Mouse (Mus musculus): ENCODE measurements around the gene Fam69a. TPM values are rescaled to one million over a fixed set of nuclear protein-coding genes. Genes with fewer than 3 reads are reported as not detected.

Fam69a gene
- total and polyA plus RNA-seq, 2 experiments from 2014 or later, result 5.7 to 18.6 TPM

DNA sequence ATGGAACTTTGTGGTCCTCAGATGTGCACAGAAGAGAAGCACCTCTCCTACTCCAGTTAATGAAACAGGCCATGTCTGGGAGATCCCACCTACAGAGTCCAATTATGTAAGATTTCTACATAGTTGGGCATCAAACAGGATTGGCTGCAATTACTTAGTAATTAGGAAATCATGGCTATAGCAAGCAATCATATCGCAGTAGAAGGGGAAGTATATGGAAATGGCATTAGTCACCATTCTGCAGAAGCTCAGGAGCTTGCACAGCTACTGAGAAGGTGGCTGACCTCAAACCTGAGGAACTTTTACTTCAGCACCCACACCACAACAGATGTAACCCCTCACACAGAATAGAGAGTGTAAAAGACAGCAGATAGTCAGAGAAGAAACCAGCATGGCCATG, 64.0 kb downstream of the Fam69a start:
- no peak for TF ChIP-seq CTCF (IDR thresholded peaks at IDR 0.05; ENCODE audit: low read depth)
- no peak for TF ChIP-seq EP300 (IDR thresholded peaks at IDR 0.05; ENCODE audit: low read depth)
- Histone ChIP-seq H3K27ac (ENCODE audit: low read depth) (no peak overlapping the region), H3K4me2 (ENCODE audit: low read depth, low read length) (no peak overlapping the region), H3K9ac (replicated peaks; ENCODE audit: low read depth, low read length) (no peak overlapping the region), H3K27me3 (ENCODE audit: control insufficient read depth, insufficient read depth, low read length) (no peaks in the 10 kb centered on the region), H3K4me3 (ENCODE audit: low read depth, low read length) (no peak overlapping the region), H3K4me1 (ENCODE audit: control insufficient read depth, insufficient read depth) (no peaks in the 10 kb centered on the region), H3K36me3 (replicated peaks; ENCODE audit: control insufficient read depth, insufficient read depth, low read length) (no peaks in the 10 kb centered on the region), H3K9me3 (replicated peaks; ENCODE audit: control insufficient read depth, low read length) (no peaks in the 10 kb centered on the region)
- ATAC-seq (ENCODE audit: insufficient read depth, low read depth) (no peak), DNase-seq (ENCODE audit: low spot score) (no peak)
- WGBS, result 87% methylated on average over 1 of the region's 1 CpGs

GRCm38 (mm10) chr5:107921400-107922252, 65.3 kb downstream of the Fam69a start:
- Histone ChIP-seq H3K27ac (ENCODE audit: low read depth) (no peak overlapping the region), H3K4me1 (ENCODE audit: control insufficient read depth, insufficient read depth) (no peaks in the 10 kb centered on the region), H3K27me3 (ENCODE audit: control insufficient read depth, insufficient read depth, low read length) (no peaks in the 10 kb centered on the region), H3K4me3 (ENCODE audit: low read depth, low read length) (no peak overlapping the region), H3K36me3 (replicated peaks; ENCODE audit: control insufficient read depth, insufficient read depth, low read length) (no peaks in the 10 kb centered on the region), H3K9me3 (replicated peaks; ENCODE audit: control insufficient read depth, low read length) (no peaks in the 10 kb centered on the region), H3K9ac (replicated peaks; ENCODE audit: low read depth, low read length) (no peak overlapping the region), H3K4me2 (ENCODE audit: low read depth, low read length) (no peak overlapping the region)
- TF ChIP-seq EP300 (IDR thresholded peaks at IDR 0.05; ENCODE audit: low read depth), result no peak
- TF ChIP-seq CTCF (IDR thresholded peaks at IDR 0.05; ENCODE audit: low read depth), result peak; percentile 98
- ATAC-seq (ENCODE audit: insufficient read depth, low read depth), result peak; percentile 49; the same call in 1 of the 2 replicates
- WGBS, result 69% methylated on average over 2 of the region's 2 CpGs
- DNase-seq (ENCODE audit: low spot score), result peak; percentile 82

GRCm38 (mm10) chr5:107915280-107915679, 71.6 kb downstream of the Fam69a start:
- Histone ChIP-seq H3K4me1 (ENCODE audit: control insufficient read depth, insufficient read depth) (no peaks in the 10 kb centered on the region), H3K4me2 (ENCODE audit: low read depth, low read length) (no peak overlapping the region), H3K27ac (ENCODE audit: low read depth) (no peak overlapping the region), H3K36me3 (replicated peaks; ENCODE audit: control insufficient read depth, insufficient read depth, low read length) (no peaks in the 10 kb centered on the region), H3K27me3 (ENCODE audit: control insufficient read depth, insufficient read depth, low read length) (no peaks in the 10 kb centered on the region), H3K9me3 (replicated peaks; ENCODE audit: control insufficient read depth, low read length) (no peaks in the 10 kb centered on the region), H3K9ac (replicated peaks; ENCODE audit: low read depth, low read length) (no peak overlapping the region), H3K4me3 (ENCODE audit: low read depth, low read length) (no peak overlapping the region)
- no peak for TF ChIP-seq EP300 (IDR thresholded peaks at IDR 0.05; ENCODE audit: low read depth)
- TF ChIP-seq CTCF (IDR thresholded peaks at IDR 0.05; ENCODE audit: low read depth), result no peak
- no peak for ATAC-seq (ENCODE audit: insufficient read depth, low read depth)
- WGBS, result 51% methylated on average over 4 of the region's 4 CpGs
- DNase-seq (ENCODE audit: low spot score), result no peak

- H3K4me1 ChIP-seq (ENCODE audit: control insufficient read depth, insufficient read depth), result no peaks in the 10 kb centered on the region
- H3K9ac ChIP-seq (replicated peaks; ENCODE audit: low read depth, low read length), result no peak overlapping the region
- no peak overlapping the region for H3K4me3 ChIP-seq (ENCODE audit: low read depth, low read length)
- ATAC-seq (ENCODE audit: insufficient read depth, low read depth) (no peak), DNase-seq (ENCODE audit: low spot score) (no peak)
- no peaks in the 10 kb centered on the region for H3K9me3 ChIP-seq (replicated peaks; ENCODE audit: control insufficient read depth, low read length)
- no peak overlapping the region for H3K4me2 ChIP-seq (ENCODE audit: low read depth, low read length)
- no peak overlapping the region for H3K27ac ChIP-seq (ENCODE audit: low read depth)
- peaks cover 34% of the 10 kb centered on the region for H3K36me3 ChIP-seq (replicated peaks; ENCODE audit: control insufficient read depth, insufficient read depth, low read length)
- no peak for TF ChIP-seq EP300 (IDR thresholded peaks at IDR 0.05; ENCODE audit: low read depth)
- TF ChIP-seq CTCF (IDR thresholded peaks at IDR 0.05; ENCODE audit: low read depth), result no peak
- WGBS, result 82% methylated on average over 5 of the region's 5 CpGs
- no peaks in the 10 kb centered on the region for H3K27me3 ChIP-seq (ENCODE audit: control insufficient read depth, insufficient read depth, low read length)
These were observed 75.9 kb downstream of the Fam69a start for GRCm38 (mm10) chr5:107911012-107911411.

GRCm38 (mm10) chr5:107910084-107910616, 76.7 kb downstream of the Fam69a start:
- Histone ChIP-seq H3K27ac (ENCODE audit: low read depth) (no peak overlapping the region), H3K4me3 (ENCODE audit: low read depth, low read length) (no peak overlapping the region), H3K4me2 (ENCODE audit: low read depth, low read length) (no peak overlapping the region), H3K9me3 (replicated peaks; ENCODE audit: control insufficient read depth, low read length) (no peaks in the 10 kb centered on the region), H3K36me3 (replicated peaks; ENCODE audit: control insufficient read depth, insufficient read depth, low read length) (peaks cover 42% of the 10 kb centered on the region), H3K4me1 (ENCODE audit: control insufficient read depth, insufficient read depth) (no peaks in the 10 kb centered on the region), H3K9ac (replicated peaks; ENCODE audit: low read depth, low read length) (no peak overlapping the region), H3K27me3 (ENCODE audit: control insufficient read depth, insufficient read depth, low read length) (no peaks in the 10 kb centered on the region)
- TF ChIP-seq CTCF (IDR thresholded peaks at IDR 0.05; ENCODE audit: low read depth) (no peak), EP300 (IDR thresholded peaks at IDR 0.05; ENCODE audit: low read depth) (no peak)
- 59% methylated on average over 5 of the region's 5 CpGs for WGBS
- no peak for ATAC-seq (ENCODE audit: insufficient read depth, low read depth)
- no peak for DNase-seq (ENCODE audit: low spot score)

All from heart, postnatal 0 days (tissue).